Mouse (Mus musculus) liver, embryonic 16.5 days (tissue): ENCODE results near the gene Nfyc. TPM values are rescaled to one million over a fixed set of nuclear protein-coding genes. Genes with fewer than 3 reads are reported as not detected.

ENCODE experiments used
- ATAC-seq: fragments of 200-750 bp; cut with Nextera tagmentation; 2 replicates; pipeline ENCODE4 v1.8.0; 2017; ENCODE audit warnings: low read depth, mild to moderate bottlenecking, moderate number of reproducible peaks, moderate library complexity
- H3K27ac ChIP-seq: fragments of 300-500 bp; sonication (generic); 2 replicates; pipeline ENCODE4 v1.5.1; 2014; ENCODE audit warnings: mild to moderate bottlenecking, low read length
- H3K27me3 ChIP-seq: fragments of 300-500 bp; sonication (generic); 2 replicates; pipeline ENCODE4 v1.6.1; 2014; ENCODE audit warnings: low read depth, low read length, mixed read lengths; ENCODE audit not compliant: control insufficient read depth, insufficient read depth
- H3K36me3 ChIP-seq: fragments of 300-500 bp; sonication (generic); 2 replicates; pipeline ENCODE4 v1.6.1; 2014; ENCODE audit warnings: mild to moderate bottlenecking; ENCODE audit not compliant: control insufficient read depth, insufficient read depth
- H3K4me1 ChIP-seq: fragments of 300-500 bp; sonication (generic); 2 replicates; pipeline ENCODE4 v1.6.1; 2014; ENCODE audit warnings: low read depth, low read length, mixed read lengths; ENCODE audit not compliant: control insufficient read depth
- H3K4me2 ChIP-seq: fragments of 300-500 bp; sonication (generic); 2 replicates; pipeline ENCODE4 v1.6.1; 2014; ENCODE audit warnings: low read depth, low read length, mixed read lengths
- H3K4me3 ChIP-seq: fragments of 300-500 bp; sonication (generic); 2 replicates; pipeline ENCODE4 v1.5.1; 2014; ENCODE audit warnings: low read depth, mild to moderate bottlenecking, low read length
- H3K9ac ChIP-seq: fragments of 300-500 bp; sonication (generic); 2 replicates; pipeline ENCODE4 v1.6.1; 2014; ENCODE audit warnings: low read depth, low read length
- H3K9me3 ChIP-seq: fragments of 300-500 bp; sonication (generic); replicated peaks from 2 replicates; pipeline ENCODE4 v1.6.1; 2016; ENCODE audit warnings: low read length; ENCODE audit not compliant: control insufficient read depth
- WGBS: fragments of 180-500 bp; shearing (Covaris S2); extraction: QIAGEN DNeasy Blood & Tissue Kit; methylation state at CpG from one replicate; pipeline ENCODE4 v1.1.7; 2014; ENCODE audit not compliant: insufficient replicate concordance; 5-methylcytosine and 5-hydroxymethylcytosine counted together
- polyA plus RNA-seq: library from polyadenylated mRNA; unstranded; fragments of >200 nt; fragmentation: Nextera tagmentation; extraction: Ambion mirVana; gene quantifications from 2 replicates; pipeline ENCODE4 v1.2.1, GENCODE M21; 2015

Nfyc gene
- polyA plus RNA-seq, 1 experiment from 2014 or later, result 47.4 TPM

DNA sequence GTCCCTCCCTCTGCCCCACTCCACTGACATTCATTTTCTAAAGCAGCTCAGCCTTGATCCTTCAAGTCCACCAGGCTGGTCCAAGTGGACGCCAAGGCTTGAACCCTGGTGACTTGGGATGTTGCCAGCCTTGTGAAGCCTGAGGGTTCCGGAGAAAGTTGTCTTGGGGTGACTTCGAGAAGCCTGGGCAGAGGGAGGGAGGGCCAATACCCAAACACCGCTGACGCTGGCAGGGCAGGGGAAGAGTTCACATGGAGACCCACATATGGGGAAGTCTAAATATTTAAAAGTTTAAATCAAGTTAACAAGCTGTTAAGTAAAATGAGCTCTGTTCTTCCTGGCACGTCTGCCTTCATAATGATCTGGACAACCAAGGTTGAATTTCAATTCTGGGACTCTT is 98.6 kb downstream of the Nfyc start:
- peaks cover 13% of the 10 kb centered on the region for H3K4me1 ChIP-seq
- no peak overlapping the region for H3K9ac ChIP-seq
- H3K4me2 ChIP-seq, result no peak overlapping the region
- peaks cover 43% of the 10 kb centered on the region for H3K27me3 ChIP-seq
- no peaks in the 10 kb centered on the region for H3K9me3 ChIP-seq
- H3K36me3 ChIP-seq, result no peaks in the 10 kb centered on the region
- no peak overlapping the region for H3K27ac ChIP-seq
- no peak for ATAC-seq
- 58% methylated on average over 6 of the region's 6 CpGs for WGBS
- H3K4me3 ChIP-seq, result no peak overlapping the region

DNA sequence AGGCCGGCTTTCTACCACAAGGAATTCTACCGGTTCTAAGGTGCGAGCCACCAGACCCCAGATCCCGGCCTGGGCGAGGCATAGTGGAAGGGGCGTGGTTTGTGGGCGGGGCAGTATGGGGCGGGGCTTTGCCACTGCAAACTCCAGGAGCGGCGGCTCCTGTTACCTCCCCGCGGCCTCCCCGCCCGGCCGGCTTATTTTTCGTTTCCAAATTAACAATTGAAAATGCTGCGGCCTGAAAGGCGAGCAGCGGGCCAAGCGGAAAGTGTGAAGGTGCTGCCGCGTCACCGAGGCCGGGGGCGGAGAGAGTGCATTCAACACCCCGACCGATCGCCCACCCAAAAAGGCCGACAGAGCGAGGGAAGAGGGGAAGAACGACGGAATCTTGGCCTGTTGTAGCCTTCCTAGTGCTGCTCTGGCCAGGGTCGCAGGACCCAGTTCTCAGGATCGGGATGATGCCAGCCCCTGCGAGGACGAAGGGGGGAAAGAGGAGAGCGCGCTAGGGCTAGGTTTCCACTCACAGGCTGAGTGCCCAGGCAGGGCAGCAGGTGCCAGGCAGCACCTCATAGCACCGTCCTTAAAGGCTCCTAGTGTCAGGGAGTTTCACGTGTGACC is 100.2 kb downstream of the Nfyc start:
- Histone ChIP-seq H3K4me3 (peak overlapping the region; percentile 66), H3K4me2 (peak overlapping the region; percentile 92), H3K36me3 (no peaks in the 10 kb centered on the region), H3K9ac (peak overlapping the region; percentile 63), H3K4me1 (peaks cover 13% of the 10 kb centered on the region), H3K27me3 (peaks cover 42% of the 10 kb centered on the region), H3K9me3 (no peaks in the 10 kb centered on the region), H3K27ac (no peak overlapping the region)
- under 1% methylated on average over 40 of the region's 40 CpGs for WGBS
- peak; percentile 87 for ATAC-seq

DNA sequence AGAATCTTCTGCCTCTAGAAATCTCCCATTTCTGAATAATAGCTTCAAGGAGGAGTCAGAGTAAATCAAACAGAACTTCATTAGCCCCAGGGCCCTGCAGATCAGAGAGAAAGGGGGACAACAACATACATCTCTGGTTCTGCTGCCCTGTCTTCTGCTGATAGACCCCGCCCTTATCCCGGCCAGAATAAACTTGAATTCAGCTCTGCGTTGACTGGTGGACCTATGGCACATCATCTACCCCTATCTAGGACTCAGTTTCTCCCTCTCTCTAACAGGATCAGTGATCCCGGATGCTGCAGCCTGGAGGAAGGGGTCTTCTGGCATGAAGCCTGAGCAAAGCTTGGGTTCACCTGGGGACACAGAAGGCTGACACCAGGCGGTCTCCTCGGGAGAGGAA is 100.8 kb downstream of the Nfyc start:
- Histone ChIP-seq H3K4me1 (peaks cover 13% of the 10 kb centered on the region), H3K36me3 (no peaks in the 10 kb centered on the region), H3K27ac (no peak overlapping the region), H3K27me3 (peaks cover 42% of the 10 kb centered on the region), H3K9ac (no peak overlapping the region), H3K4me3 (peak overlapping the region; percentile 66), H3K4me2 (peak overlapping the region; percentile 92), H3K9me3 (no peaks in the 10 kb centered on the region)
- ATAC-seq, result peak; percentile 43; the same call in 1 of the 2 replicates
- WGBS, result 20% methylated on average over 6 of the region's 6 CpGs

DNA sequence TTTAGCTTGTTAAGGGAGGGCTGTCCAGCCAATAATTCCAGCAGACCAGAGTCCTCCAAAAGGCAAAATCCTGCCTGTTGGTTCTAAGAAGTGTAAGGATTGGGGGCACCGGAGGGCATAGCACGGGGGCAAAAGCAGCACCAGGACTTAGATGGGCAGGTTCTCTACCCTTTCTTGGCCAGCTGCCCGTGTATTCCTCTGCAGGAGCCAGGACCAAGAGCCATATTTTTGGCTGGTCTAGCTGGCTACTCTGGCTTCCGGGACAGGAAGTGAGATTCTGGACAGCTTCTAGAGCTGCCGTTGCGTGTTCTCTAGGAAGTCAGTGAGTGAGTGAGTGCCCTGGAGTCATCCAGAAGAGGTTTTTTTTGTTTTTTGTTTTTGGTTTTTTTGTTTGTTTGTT is 101.2 kb downstream of the Nfyc start:
- WGBS, result 40% methylated on average over 6 of the region's 6 CpGs
- no peak overlapping the region for H3K27ac ChIP-seq
- H3K4me1 ChIP-seq, result peaks cover 13% of the 10 kb centered on the region
- no peak overlapping the region for H3K9ac ChIP-seq
- H3K9me3 ChIP-seq, result no peaks in the 10 kb centered on the region
- no peak for ATAC-seq
- H3K4me2 ChIP-seq, result no peak overlapping the region
- H3K27me3 ChIP-seq, result peaks cover 42% of the 10 kb centered on the region
- no peaks in the 10 kb centered on the region for H3K36me3 ChIP-seq
- H3K4me3 ChIP-seq, result no peak overlapping the region

DNA sequence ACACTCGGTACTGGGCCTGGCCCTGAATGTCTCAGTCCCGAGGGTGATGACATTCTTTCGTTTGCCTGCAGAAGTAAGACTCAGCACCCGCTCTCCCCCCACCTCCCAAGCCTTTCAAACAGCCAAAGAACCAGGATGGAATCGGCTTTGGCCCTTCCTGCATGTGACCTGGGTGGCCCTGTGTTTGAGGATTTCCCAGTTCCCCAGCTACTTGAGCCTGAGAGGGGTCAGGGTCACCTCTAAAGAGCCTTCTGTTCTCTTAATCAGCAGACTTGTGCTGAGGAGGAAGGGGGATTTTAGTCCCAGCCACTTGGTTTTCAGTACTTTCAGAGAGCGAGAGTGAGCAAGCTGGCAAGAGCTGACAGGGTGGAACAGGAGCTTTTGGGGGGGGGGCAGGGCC is 101.9 kb downstream of the Nfyc start:
- ATAC-seq, result no peak
- Histone ChIP-seq H3K4me2 (no peak overlapping the region), H3K9ac (no peak overlapping the region), H3K36me3 (no peaks in the 10 kb centered on the region), H3K27me3 (peaks cover 39% of the 10 kb centered on the region), H3K4me1 (peaks cover 13% of the 10 kb centered on the region), H3K27ac (no peak overlapping the region), H3K9me3 (no peaks in the 10 kb centered on the region), H3K4me3 (no peak overlapping the region)
- 58% methylated on average over 6 of the region's 6 CpGs for WGBS

DNA sequence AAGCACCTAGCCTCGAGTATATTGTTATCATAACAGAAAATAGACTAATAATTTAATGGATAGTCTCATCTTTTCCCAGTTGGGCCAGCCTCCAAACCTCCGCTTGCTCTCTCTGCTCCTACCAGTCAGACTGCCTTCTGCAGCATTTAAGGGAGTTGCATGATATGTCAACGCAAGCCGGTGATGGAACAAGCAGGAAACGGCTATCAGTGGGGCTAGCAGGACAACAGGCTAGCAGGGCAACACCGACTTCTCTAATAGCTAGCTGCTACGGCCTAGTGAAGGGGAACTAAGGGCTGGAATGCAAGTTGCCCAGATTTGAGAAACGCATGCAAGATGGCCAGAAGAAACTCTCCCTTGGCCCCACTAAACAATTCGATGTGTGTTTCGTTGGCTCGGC is 103.5 kb downstream of the Nfyc start:
- no peak overlapping the region for H3K9ac ChIP-seq
- no peaks in the 10 kb centered on the region for H3K9me3 ChIP-seq
- WGBS, result 60% methylated on average over 11 of the region's 11 CpGs
- no peak for ATAC-seq
- no peak overlapping the region for H3K4me3 ChIP-seq
- H3K4me2 ChIP-seq, result no peak overlapping the region
- H3K27me3 ChIP-seq, result peaks cover 31% of the 10 kb centered on the region
- no peak overlapping the region for H3K27ac ChIP-seq
- H3K4me1 ChIP-seq, result peaks cover 13% of the 10 kb centered on the region
- no peaks in the 10 kb centered on the region for H3K36me3 ChIP-seq

DNA sequence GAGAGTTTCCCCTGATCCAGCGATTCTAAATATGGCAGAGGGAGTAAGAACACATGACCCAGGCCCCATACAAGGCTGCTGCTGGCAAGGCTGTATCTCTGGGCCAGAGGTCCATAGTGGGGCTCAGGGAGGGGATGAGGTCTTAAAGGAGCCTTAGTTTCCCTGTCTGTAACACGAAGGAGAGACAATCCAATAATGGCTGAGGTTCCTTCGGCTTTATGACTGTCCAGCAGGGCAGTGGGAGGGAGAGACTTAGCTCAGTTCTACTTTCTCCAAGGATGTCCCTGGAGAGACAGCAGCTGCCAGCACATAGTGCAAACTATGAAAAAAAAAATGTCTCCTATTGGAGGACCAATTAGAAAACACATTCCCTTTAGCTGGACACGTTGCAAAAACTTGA is 105.2 kb downstream of the Nfyc start:
- no peak overlapping the region for H3K4me2 ChIP-seq
- no peak overlapping the region for H3K27ac ChIP-seq
- H3K9me3 ChIP-seq, result no peaks in the 10 kb centered on the region
- H3K36me3 ChIP-seq, result no peaks in the 10 kb centered on the region
- H3K4me1 ChIP-seq, result peaks cover 8% of the 10 kb centered on the region
- ATAC-seq, result no peak
- 44% methylated on average over 4 of the region's 4 CpGs for WGBS
- no peak overlapping the region for H3K9ac ChIP-seq
- H3K4me3 ChIP-seq, result no peak overlapping the region
- peaks cover 14% of the 10 kb centered on the region for H3K27me3 ChIP-seq

DNA sequence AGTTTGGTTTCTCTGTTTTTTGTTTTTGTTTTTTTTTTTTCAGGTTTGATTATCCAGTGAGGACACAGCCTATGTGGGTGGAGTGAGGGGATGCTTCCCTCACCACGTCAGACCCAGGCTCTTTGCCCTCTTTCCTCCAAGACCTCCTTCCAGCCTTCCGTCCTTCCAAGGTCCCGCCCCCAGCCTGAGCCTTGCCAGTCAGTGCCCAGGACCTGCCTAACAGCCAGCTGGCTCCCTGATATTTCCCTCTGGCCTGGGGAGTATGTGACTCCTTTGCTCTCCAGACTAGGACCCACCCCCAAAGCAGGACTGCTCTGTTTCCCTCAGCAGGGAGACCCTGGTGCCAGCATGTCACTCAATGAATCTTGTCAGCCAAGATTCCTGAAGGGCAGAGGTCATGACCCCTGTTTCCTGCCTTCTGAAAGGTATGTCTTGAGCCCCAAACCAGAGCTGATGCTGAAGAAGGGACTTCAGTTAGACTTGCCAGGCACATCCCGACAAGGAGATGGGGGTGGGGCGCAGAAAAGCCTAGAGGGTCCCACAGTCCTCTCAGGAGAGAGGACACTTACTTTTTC is 105.8 kb downstream of the Nfyc start:
- H3K4me2 ChIP-seq, result no peak overlapping the region
- H3K4me1 ChIP-seq, result peaks cover 3% of the 10 kb centered on the region
- WGBS, result 41% methylated on average over 5 of the region's 5 CpGs
- ATAC-seq, result no peak
- H3K27ac ChIP-seq, result no peak overlapping the region
- no peak overlapping the region for H3K4me3 ChIP-seq
- H3K36me3 ChIP-seq, result no peaks in the 10 kb centered on the region
- H3K27me3 ChIP-seq, result peaks cover 10% of the 10 kb centered on the region
- H3K9ac ChIP-seq, result no peak overlapping the region
- H3K9me3 ChIP-seq, result no peaks in the 10 kb centered on the region

DNA sequence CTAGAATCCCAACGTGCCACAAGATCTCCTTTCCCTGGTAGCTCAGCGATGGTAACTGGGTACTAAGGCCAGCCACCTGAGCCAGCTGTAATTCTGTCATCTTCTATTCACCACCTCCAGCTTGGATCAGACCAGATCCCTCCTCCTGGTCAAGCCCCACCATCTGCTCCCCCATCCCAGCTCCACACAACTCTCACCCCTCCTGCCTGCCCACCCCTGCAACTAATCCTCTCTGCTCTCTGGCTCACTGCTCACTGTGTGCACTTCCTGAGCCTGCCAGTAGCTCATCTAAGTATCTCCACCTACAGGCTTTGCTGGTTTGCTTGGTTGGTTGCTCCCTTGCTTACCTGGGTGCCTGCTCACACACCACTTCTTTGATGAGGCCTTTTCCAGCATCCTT is 109.8 kb downstream of the Nfyc start:
- Histone ChIP-seq H3K36me3 (no peaks in the 10 kb centered on the region), H3K4me2 (no peak overlapping the region), H3K4me1 (peaks cover under 1% of the 10 kb centered on the region; the same call in 1 of the 2 replicates), H3K9ac (no peak overlapping the region), H3K27ac (no peak overlapping the region), H3K4me3 (no peak overlapping the region), H3K27me3 (peaks cover 15% of the 10 kb centered on the region), H3K9me3 (no peaks in the 10 kb centered on the region)
- WGBS, result 63% methylated on average over 2 of the region's 2 CpGs
- no peak for ATAC-seq
